Mouse (Mus musculus): ENCODE data around the gene Etnk1.
A peak's percentile ranks its signal among the peaks of the same experiment; 100 is the strongest.

Gene Etnk1

DNA sequence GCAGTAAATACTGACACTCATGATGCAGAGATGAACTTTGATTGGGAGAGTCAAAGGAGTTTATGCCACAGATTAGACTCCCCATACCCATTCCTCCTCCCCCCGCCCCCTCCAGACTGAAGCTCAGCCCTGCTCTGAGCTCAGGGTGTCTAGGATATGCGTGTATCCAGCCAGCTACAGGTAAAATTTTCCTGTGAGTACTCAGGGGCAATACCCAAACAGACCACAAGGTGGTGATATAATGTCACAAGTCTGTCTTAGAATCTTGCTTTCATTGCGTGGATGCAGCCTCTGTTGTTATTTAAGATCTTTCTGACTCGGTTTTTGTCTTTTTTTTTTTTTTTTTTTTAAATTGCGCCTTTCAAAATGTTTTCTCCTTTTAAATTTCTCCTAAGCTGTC is 52.3 kb downstream of the Etnk1 start:
- DNase-seq (ENCODE audit: low read depth), result peak; percentile 62

DNA sequence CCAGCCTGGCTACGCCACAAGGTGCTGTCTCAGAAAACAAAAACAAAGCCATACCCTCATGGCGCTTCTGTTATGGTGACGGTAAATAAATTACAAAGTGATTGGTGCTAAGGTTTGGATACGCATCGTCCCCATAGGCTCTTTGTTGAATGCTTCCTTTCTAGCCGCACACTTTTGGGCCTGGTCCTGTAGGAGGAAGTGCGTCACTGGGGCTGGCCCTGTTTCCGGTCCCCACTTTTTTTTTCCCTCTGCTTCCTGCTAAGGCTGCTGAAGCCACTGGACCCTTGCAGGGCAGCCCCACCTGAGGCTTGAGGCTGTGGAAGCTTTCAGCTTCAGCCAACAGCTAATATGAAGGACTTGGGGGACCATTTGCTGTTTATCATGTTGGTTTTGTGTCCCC is 54.2 kb downstream of the Etnk1 start:
- DNase-seq (ENCODE audit: low read depth), result no peak

DNA sequence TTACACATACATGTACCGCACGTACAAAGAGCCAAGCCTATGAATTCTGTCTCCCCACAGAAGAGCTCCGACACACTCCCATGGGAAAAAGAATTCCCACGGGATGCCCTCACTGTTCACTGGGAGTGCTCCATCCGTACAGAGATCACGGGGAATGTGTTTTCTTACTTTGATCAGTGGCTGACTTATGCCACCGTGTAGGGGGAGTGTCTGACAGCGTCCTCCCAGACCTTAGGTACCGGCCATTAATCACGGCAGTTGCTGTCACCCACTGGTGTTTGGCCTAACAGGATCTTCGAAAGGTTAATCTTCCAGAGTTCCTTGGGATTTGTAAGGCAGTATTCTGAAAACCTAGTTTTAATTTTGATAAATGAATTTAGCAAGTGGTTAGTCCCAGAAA is 57.0 kb downstream of the Etnk1 start:
- DNase-seq (ENCODE audit: low read depth), result no peak

DNA sequence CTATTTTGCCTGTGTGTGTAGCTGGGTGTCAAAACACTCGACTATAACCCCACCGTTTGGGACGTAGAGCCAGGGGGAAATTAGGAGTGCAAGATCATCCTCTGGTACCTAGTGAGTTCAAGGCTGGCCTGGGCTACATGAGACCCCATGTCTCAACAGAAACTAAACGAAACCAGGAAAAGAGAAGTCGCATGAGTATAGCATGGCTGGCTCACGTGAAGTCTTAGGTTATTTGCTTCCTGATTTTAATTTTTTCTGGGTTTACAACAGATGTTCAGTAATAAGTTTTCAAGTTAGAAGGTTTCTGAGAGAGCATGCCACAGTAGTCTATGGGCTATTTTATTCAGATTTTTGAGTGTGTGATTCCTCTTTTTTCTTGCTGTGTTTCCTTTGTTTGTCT is 57.9 kb downstream of the Etnk1 start:
- no peak for DNase-seq (ENCODE audit: low read depth)

DNA sequence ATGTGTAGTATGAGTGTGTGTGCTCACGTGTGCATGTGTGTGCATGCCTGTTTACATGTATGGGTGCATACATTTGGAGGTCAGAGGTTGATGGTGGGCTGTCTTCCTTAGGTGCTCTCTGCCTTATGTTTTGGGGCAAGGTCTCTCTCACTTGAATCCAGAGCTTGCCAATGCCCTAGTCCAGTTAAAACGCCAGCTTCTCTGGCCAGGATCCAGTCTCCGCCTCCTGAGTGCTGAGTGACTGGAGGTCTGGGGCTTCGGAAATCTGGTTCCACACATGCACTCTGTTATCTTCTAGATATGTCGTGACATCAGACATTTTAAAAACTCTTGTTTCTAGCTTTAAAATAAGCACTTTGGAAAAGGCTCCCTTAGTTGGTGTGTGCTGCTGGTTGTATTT is 61.7 kb downstream of the Etnk1 start:
- no peak for DNase-seq (ENCODE audit: low read depth)

DNA sequence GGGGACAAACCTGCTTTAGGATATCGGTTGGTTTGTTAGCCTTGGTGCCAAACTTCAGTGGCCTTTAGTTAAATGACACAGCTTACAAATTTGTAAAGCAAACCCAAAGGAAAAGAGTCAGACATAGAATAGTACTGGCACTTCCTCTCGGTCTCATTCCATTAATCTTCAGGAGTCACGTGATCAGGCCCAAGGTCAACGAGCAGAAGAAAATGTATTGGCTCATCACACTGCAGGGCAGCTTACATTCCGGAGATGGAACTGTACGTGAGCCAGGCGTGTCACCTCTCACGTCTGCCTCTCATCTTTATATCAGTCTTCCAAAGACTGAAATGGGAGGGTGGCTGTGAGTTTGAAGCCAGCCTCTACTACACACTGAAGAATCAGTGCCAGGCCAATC is 62.9 kb downstream of the Etnk1 start:
- no peak for DNase-seq (ENCODE audit: low read depth)

DNA sequence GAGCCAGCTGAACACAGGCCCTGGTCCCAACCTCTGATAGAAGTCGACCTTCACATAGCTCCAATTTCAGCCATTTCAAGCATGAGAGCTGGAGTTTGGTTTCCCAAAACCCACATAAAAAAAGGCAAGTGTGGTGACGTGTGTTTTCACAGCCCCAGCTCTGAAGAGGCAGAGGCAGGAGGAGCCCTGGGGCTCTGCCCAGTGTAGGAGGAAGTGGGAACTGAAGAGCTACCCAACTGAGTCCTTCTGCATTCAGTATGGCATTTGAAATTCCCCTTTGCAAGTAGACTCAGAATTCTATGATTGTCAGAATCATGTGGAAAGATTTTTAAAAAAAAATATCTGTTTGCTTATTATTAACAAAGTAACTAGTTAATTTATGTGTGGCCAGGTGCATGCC is 63.9 kb downstream of the Etnk1 start:
- no peak for DNase-seq (ENCODE audit: low read depth)

DNA sequence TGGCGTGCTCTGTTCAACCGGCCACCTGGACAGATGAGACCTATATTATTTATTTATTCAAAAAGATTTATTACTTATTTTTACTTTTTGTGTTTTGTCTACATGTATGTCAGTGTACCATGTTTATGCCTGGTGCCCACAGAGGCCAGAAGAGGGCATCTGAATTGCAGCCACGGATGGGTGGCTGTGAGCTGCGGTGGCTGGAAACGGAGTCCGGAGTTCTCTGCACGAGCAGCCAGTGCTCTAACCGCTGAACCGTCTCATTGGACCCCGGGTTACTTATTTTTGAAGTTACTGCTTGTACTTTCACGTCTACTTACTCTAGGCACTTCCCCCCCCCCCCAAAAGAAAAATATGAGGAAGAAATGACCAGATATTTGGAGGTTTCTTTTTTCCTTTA is 65.7 kb downstream of the Etnk1 start:
- DNase-seq (ENCODE audit: low read depth), result no peak

DNA sequence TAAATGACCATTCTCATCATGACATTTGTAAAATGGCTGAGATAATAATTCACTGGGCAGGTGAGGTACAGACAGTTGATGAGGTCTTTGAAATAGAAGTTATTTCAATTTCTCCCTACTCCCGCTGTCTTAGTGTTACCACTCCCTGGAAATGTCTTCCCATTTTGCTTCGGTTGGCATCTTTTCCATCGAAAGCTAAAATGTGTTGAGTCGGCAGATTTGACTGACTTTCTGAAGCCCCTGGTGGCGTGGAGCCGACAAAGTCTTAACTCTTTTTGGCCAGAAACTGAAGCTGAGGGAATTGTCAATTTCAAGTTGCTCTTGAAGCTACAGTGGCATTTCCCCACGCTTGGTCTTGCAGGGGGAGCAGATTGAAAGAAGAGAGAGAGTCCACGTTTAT is 67.8 kb downstream of the Etnk1 start:
- DNase-seq (ENCODE audit: low read depth), result no peak

DNA sequence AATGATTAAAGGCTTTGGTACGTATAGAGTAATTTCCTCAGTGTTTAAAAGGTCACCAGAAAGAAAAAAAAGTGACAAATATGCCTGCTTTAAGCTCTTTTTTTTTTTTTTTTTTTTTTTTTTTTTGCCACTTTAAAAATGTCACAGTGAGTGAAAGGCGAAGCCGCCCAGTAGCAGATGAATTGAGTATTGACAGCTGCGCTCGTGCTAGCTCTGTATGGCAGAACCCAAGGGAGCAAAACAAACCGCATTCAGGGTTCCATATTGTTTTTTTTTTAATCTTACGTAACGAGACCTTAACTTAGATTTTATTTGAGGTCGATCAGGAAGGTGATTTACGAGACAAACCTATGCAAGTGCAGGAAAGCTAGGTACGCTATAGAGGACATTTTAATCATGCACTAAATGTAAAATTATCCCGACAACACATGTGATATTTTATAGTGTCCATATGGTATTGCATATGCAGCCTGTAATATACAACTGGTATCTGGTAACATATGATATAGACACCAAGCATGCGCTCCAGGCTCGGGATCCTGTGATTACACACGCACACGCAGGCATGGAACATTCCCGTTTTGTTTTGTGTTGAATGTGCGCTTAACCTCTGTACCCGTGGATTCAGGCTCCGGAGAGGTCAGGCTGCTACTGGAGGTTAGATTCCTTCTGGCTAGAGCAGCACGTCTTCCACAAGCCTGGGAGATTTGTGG is 72.5 kb downstream of the Etnk1 start:
- DNase-seq (ENCODE audit: low read depth), result no peak

DNA sequence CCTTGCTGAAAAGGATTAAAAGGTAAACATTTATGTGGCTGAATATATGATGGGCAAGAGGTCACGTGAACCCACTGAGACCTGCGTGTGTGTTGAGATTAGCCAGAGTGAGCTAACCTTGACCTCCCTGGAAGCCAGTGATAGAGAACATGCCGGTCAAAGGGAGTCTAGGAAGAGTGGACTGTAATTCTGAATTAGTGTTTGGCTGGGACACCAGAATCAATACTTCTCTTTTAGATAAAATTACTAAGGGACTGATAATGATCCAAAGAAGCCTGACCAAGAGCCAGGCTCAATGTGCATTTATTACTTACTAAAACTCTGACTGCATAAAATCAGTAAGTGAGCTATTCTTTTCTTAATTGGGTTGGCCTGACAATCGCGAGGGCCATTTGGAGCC is 76.2 kb downstream of the Etnk1 start:
- DNase-seq (ENCODE audit: low read depth), result no peak

DNA sequence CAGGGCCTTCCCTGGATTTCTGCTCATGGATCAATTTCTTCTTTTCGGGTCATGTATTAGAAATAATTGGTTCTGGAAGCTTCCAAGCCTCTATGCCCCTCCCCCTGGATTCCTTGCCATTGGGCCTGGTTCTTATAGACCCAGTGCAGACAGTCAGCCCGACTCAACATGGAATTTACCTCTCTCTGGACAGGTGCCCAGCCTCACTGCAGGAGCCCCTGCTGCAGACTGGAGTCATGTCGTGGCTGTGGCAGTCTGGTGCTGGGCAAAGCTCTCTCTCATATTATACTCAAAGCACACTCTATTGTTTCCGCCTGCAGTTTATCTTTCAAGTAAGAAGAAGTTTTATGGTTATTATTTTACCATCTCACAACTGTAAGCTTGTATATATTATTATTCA is 90.9 kb downstream of the Etnk1 start:
- DNase-seq (ENCODE audit: low read depth), result no peak

DNA sequence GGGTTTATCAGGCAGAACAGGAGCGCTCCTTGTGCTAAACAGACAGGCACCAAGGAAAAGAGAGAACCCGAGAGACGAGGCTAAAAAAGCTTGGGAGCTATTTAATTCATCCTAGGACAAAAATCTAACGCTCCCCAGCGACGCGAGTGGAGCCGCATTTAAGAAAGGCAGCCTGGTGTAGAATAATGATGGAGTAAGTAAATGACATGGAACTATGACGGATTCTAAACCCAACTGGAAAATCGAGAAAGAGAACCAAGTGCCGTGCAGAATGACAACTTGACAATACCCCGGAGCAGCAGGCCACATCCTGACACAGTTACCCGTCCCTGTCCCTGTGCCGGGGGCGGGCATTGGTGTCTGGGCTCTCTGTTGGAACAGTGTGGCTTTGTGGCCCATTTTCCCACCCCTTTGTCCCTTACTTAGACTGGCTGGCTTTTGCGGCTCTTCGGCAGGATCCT is 92.2 kb downstream of the Etnk1 start:
- no peak for DNase-seq (ENCODE audit: low read depth)

DNA sequence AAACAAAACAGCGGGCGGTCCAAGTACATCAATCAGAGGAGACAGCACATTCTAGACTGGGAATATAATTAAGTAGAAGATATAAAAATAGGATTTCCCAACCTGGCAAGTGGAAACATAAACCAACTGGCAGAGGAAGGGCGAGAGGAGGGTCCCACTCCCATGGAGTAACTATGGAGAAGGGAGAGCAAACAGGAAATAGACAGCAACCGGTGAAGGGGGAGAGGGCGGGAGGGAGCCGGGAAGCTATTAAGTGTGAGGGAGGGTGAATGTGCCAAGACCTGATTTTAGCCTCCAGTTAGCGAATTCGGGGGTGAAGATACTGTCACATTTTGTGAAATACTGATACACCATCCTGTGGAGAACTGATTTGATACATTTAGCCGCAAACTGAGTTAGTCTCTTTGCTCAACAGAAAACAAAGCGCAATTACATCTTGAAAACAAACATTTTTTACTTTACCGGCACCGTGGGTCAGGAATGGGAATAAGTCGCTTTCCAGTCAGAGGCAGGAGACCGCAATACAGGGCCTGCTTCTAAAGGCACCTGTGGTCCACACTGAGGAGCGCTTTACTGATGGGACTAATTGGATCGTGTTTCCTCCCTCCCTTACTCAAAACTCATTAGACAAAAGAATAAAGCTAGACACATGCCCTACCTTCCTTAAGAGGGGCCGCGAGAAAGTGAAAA is 93.0 kb downstream of the Etnk1 start:
- DNase-seq (ENCODE audit: low read depth), result no peak

DNA sequence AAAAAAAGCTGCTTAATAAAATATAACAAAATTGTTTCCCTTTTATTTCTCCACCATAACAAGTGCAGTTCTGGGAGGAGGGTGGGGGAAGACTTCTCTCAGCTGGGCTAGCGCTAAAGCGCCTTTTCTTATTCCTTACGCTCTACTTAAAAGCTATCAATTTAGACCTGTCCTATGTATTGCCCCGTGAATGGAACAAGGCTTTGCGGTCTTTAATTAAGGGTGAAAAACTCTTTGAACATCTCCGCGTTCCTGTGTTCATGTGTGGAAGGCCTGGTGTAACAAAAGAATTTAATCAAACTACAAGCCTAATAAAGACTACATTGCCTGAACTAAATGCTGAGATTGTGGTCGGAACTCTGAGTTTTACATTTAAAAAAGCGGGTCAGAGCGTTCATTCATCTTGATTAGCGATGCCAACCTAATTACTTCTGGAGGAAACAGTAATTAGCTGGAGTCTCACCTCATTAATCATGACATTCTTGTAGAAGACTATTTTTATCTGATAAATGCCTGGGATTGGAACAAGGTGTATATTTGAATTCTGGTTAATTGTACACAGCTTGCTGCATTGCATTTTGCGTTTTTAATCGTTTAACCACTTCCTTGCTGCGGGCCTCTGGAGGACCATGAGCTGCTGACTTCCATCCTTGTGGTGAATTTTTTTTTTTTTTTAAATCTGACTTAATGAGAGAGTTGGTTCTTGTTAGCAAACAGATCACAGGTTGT is 93.7 kb downstream of the Etnk1 start:
- DNase-seq (ENCODE audit: low read depth), result no peak

DNA sequence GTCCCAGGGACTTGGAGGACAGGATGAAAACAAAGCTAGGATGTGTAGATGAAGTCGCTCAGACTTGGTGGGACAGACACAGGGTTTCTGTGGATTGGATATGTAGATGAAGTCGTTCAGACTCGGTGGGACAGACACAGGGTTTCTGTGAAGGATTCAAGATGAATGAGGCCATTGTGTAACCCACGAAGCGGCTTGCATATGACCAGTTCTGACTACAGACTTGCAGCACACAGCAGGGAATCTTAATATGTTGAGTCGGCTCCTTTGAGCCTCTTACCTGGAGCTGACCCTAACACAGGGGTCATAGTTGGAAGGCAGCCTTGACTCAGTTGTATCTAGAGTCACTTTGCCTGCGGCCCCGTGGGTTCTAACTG is 94.3 kb downstream of the Etnk1 start:
- DNase-seq (ENCODE audit: low read depth), result no peak

DNA sequence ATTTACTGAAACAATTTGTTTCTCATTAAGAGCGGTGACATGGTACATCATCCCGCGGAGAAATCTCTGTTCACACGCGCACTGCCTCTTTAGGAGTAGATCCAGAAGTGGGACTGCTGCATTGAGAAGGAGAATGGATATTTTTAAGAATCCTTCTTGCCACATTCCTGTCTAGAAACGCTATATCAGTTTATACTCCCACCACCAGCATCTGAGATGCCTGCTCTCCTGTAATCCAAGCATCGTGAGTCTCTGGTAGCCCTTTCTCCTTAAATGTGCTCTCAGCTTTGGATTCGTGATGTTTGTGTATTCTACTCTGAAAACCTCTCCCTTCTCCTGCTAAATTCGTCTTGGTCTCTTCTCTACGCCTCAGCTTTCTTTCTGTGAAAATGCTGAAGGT is 98.5 kb downstream of the Etnk1 start:
- no peak for DNase-seq (ENCODE audit: low read depth)

DNA sequence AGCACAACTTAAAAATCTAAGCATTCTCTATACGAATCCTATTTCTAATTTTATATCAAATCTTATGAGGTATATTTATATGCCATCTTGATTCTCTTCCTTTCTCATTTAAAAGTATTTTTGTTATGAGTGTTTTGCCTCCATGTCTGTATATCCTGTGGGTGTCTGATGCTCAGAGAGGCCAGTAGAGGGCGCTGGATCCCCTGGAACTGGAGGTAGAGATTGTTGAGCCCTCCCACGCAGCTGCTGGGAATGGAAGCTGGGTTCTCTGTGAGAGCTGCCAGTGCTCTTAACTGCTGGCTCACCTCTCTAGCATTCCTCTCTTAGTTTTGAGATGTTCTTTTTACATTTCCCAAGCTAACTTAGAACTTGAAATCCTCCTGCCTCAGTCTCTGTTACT is 112.2 kb downstream of the Etnk1 start:
- DNase-seq (ENCODE audit: low read depth), result no peak

All from c-Kit-positive CD71-negative TER-119-negative erythroid progenitor cells, embryonic 14.5 days (primary cell).